Mouse (Mus musculus) MEL (cell line): ENCODE measurements around the gene Blzf1. TPM values are rescaled to one million over a fixed set of nuclear protein-coding genes. Genes with fewer than 3 reads are reported as not detected.

Source experiments
- DNase-seq: peaks from one replicate; pipeline ENCODE4 v3.0.0; 2011; ENCODE audit warnings: low read depth, low spot score
- H3K27ac ChIP-seq: 2 replicates; pipeline ENCODE4 v1.5.1; 2012; ENCODE audit warnings: low read depth, mild to moderate bottlenecking, control low read depth, low read length, moderate library complexity; ENCODE audit not compliant: control insufficient read depth
- H3K27me3 ChIP-seq, 2 experiments: fragments of 150-350 bp in 1 of 2; sonication (generic) in 1 of 2; 2 replicates each; pipeline ENCODE4 v1.6.1; 2012; ENCODE audit warnings: low read length in 2 of 2, mild to moderate bottlenecking in 2 of 2, improper control_type of control experiment in 1 of 2, moderate library complexity in 1 of 2; ENCODE audit not compliant: insufficient read depth in 2 of 2, control insufficient read depth in 1 of 2
- H3K36me3 ChIP-seq, 2 experiments: 2 replicates each; pipeline ENCODE4 v1.6.1; 2012 to 2014; ENCODE audit warnings: low read length in 2 of 2, improper control_type of control experiment in 1 of 2, inconsistent platforms in 1 of 2, mild to moderate bottlenecking in 1 of 2; ENCODE audit not compliant: insufficient read depth in 2 of 2, control insufficient read depth in 1 of 2
- H3K4me1 ChIP-seq, 2 experiments: fragments of 150-350 bp in 1 of 2; sonication (generic) in 1 of 2; 2 replicates each; pipeline ENCODE4 v1.6.1; 2012; ENCODE audit warnings: low read length in 2 of 2, improper control_type of control experiment in 1 of 2, mild to moderate bottlenecking in 1 of 2; ENCODE audit not compliant: insufficient read depth in 2 of 2, control insufficient read depth in 1 of 2
- H3K4me3 ChIP-seq, 2 experiments: fragments of 150-350 bp in 1 of 2; sonication (generic) in 1 of 2; 2 replicates each; pipeline ENCODE4 v1.5.1; 2012; ENCODE audit warnings: low read depth in 2 of 2, low read length in 2 of 2, mild to moderate bottlenecking in 2 of 2, moderate library complexity in 2 of 2, control low read depth in 1 of 2, improper control_type of control experiment in 1 of 2; ENCODE audit not compliant: control insufficient read depth in 1 of 2, insufficient read depth in 1 of 2
- H3K79me2 ChIP-seq: 2 replicates; pipeline ENCODE4 v1.6.1; 2012; ENCODE audit warnings: mild to moderate bottlenecking, low read length, moderate library complexity; ENCODE audit not compliant: control insufficient read depth, poor library complexity, insufficient read depth
- H3K9ac ChIP-seq: 2 replicates; pipeline ENCODE4 v1.6.1; 2012; ENCODE audit warnings: low read depth, mild to moderate bottlenecking, control low read depth, low read length, moderate library complexity; ENCODE audit not compliant: control insufficient read depth, poor library complexity, severe bottlenecking
- H3K9me3 ChIP-seq: fragments of 150-350 bp; sonication (generic); replicated peaks from 2 replicates; pipeline ENCODE4 v1.6.1; 2012; ENCODE audit warnings: mild to moderate bottlenecking, low read length, improper control_type of control experiment, moderate library complexity; ENCODE audit not compliant: insufficient read depth
- BHLHE40 ChIP-seq: IDR thresholded peaks from 2 replicates; pipeline ENCODE4 v1.6.1; 2012; ENCODE audit warnings: low read depth, mild to moderate bottlenecking, inconsistent platforms, low read length, improper control_type of control experiment, borderline replicate concordance
- ELF1 ChIP-seq: IDR thresholded peaks from 2 replicates; pipeline ENCODE4 v1.6.1; 2014; ENCODE audit warnings: low read depth, mild to moderate bottlenecking, inconsistent platforms, low read length, improper control_type of control experiment, moderate library complexity
- EP300 ChIP-seq, 2 experiments: IDR thresholded peaks; 2 replicates each; pipeline ENCODE4 v1.6.1; 2011; ENCODE audit warnings: improper control_type of control experiment in 2 of 2, low read length in 2 of 2, low read depth in 1 of 2, mild to moderate bottlenecking in 1 of 2
- GABPA ChIP-seq: IDR thresholded peaks from 2 replicates; pipeline ENCODE4 v1.6.1; 2012; ENCODE audit warnings: low read depth, mild to moderate bottlenecking, inconsistent platforms, low read length, improper control_type of control experiment, moderate library complexity
- HCFC1 ChIP-seq: IDR thresholded peaks from 2 replicates; pipeline ENCODE4 v1.6.1; 2012; ENCODE audit warnings: low read depth, mild to moderate bottlenecking, inconsistent platforms, low read length, improper control_type of control experiment, moderate library complexity
- MAFK ChIP-seq: IDR thresholded peaks from 2 replicates; pipeline ENCODE4 v1.6.1; 2011; ENCODE audit warnings: low read depth, mild to moderate bottlenecking, low read length, improper control_type of control experiment, borderline replicate concordance
- MEF2A ChIP-seq: IDR thresholded peaks from 2 replicates; pipeline ENCODE4 v1.6.1; 2014; ENCODE audit warnings: low read depth, mild to moderate bottlenecking, inconsistent platforms, low read length, improper control_type of control experiment; ENCODE audit not compliant: poor library complexity, insufficient replicate concordance, severe bottlenecking; ENCODE audit errors: extremely low read depth
- MYB ChIP-seq: IDR thresholded peaks from 2 replicates; pipeline ENCODE4 v1.6.1; 2011; ENCODE audit warnings: mild to moderate bottlenecking, low read depth, low read length, improper control_type of control experiment
- MYC ChIP-seq: IDR thresholded peaks from 2 replicates; pipeline ENCODE4 v1.6.1; 2011; ENCODE audit warnings: low read depth, mild to moderate bottlenecking, low read length, improper control_type of control experiment, moderate library complexity
- NELFE ChIP-seq: IDR thresholded peaks from 2 replicates; pipeline ENCODE4 v1.6.1; 2011; ENCODE audit warnings: low read depth, low read length, improper control_type of control experiment
- NRF1 ChIP-seq: IDR thresholded peaks from 2 replicates; pipeline ENCODE4 v1.6.1; 2014; ENCODE audit warnings: low read depth, mild to moderate bottlenecking, inconsistent platforms, low read length, improper control_type of control experiment, moderate library complexity; ENCODE audit not compliant: poor library complexity, insufficient read depth, severe bottlenecking
- POLR2AphosphoS5 ChIP-seq: IDR thresholded peaks from 2 replicates; pipeline ENCODE4 v1.6.1; 2012; ENCODE audit warnings: low read depth, borderline replicate concordance, mild to moderate bottlenecking, inconsistent platforms, low read length, moderate library complexity, mixed read lengths
- RCOR1 ChIP-seq: IDR thresholded peaks from 2 replicates; pipeline ENCODE4 v1.6.1; 2012; ENCODE audit warnings: low read depth, mild to moderate bottlenecking, inconsistent platforms, low read length, improper control_type of control experiment
- SMC3 ChIP-seq: IDR thresholded peaks from 2 replicates; pipeline ENCODE4 v1.6.1; 2011; ENCODE audit warnings: low read depth, low read length, improper control_type of control experiment
- USF1 ChIP-seq: IDR thresholded peaks from 2 replicates; pipeline ENCODE4 v1.6.1; 2014; ENCODE audit warnings: low read depth, mild to moderate bottlenecking, inconsistent platforms, low read length, improper control_type of control experiment, moderate library complexity
- ZKSCAN1 ChIP-seq: IDR thresholded peaks from 2 replicates; pipeline ENCODE4 v1.6.1; 2012; ENCODE audit warnings: low read depth, mild to moderate bottlenecking, inconsistent platforms, low read length, improper control_type of control experiment, moderate library complexity
- ZMIZ1 ChIP-seq: IDR thresholded peaks from 2 replicates; pipeline ENCODE4 v1.6.1; 2012; ENCODE audit warnings: low read depth, mild to moderate bottlenecking, inconsistent platforms, low read length, improper control_type of control experiment, moderate library complexity
- polyA plus RNA-seq, 2 experiments: library from polyadenylated mRNA; stranded (reverse) in 1 of 2; unstranded in 1 of 2; fragments of >175 nt in 1 of 2; fragments of >200 nt in 1 of 2; gene quantifications; 2 replicates each; pipeline versions ENCODE4 v1.2.1 to v1.2.4; 2012; ENCODE audit warnings: low replicate concordance in 2 of 2, low read depth in 1 of 2; ENCODE audit not compliant: insufficient read length in 2 of 2, insufficient read depth in 1 of 2, missing spikeins in 1 of 2
- total RNA-seq: library from RNA; depleted of rRNA; stranded (reverse); fragments of 300-350 nt; gene quantifications from 2 replicates; pipeline ENCODE4 v1.2.3, GENCODE M21; 2012

The Blzf1 gene
- total and polyA plus RNA-seq, 3 experiments, result 17.1 to 18.2 TPM; not detected in 1

- Histone ChIP-seq H3K9ac (no peak overlapping the region), H3K79me2 (no peaks in the 10 kb centered on the region), H3K36me3 (peaks cover 0 to 2% of the 10 kb centered on the region in 2 experiments; a peak in 1 of 4 replicates), H3K27me3 (no peaks in the 10 kb centered on the region), H3K4me1 (peaks cover 0 to 2% of the 10 kb centered on the region in 2 experiments; a peak in 3 of 4 replicates), H3K27ac (no peak overlapping the region), H3K9me3 (no peaks in the 10 kb centered on the region), H3K4me3 (no peak overlapping the region)
- TF ChIP-seq GABPA (no peak), SMC3 (no peak), NRF1 (no peak), MAFK (no peak), ELF1 (no peak), HCFC1 (no peak), MYB (no peak)
- no peak for DNase-seq
Measured at GRCm38 (mm10) chr1:164324878-164325277, 17.6 kb upstream of the Blzf1 start.

- H3K9me3 ChIP-seq, result no peaks in the 10 kb centered on the region
- H3K9ac ChIP-seq, result no peak overlapping the region
- H3K4me3 ChIP-seq, result no peak overlapping the region
- H3K79me2 ChIP-seq, result no peaks in the 10 kb centered on the region
- peaks cover 0 to 5% of the 10 kb centered on the region in 2 experiments; a peak in 2 of 4 replicates for H3K36me3 ChIP-seq
- H3K4me1 ChIP-seq, result peaks cover 0 to 6% of the 10 kb centered on the region in 2 experiments; a peak in 3 of 4 replicates
- DNase-seq, result no peak
- no peak overlapping the region for H3K27ac ChIP-seq
- no peak for TF ChIP-seq ZKSCAN1
- no peak for TF ChIP-seq HCFC1
- no peak for TF ChIP-seq SMC3
- no peak for TF ChIP-seq MYC
- no peak for TF ChIP-seq NRF1
- TF ChIP-seq POLR2AphosphoS5, result no peak
- TF ChIP-seq USF1, result no peak
- TF ChIP-seq MEF2A, result no peak
- no peak for TF ChIP-seq BHLHE40
- TF ChIP-seq MYB, result no peak
- TF ChIP-seq ZMIZ1, result no peak
- TF ChIP-seq EP300 (IDR thresholded peaks at IDR 0.05; ENCODE audit: low read depth in 1 of 2, low read length in 2 of 2), result no peak
- no peak for TF ChIP-seq NELFE
- TF ChIP-seq RCOR1, result no peak
- H3K27me3 ChIP-seq, result no peaks in the 10 kb centered on the region
Measured at GRCm38 (mm10) chr1:164324221-164324620, 16.9 kb upstream of the Blzf1 start.
